Mouse (Mus musculus) megakaryocyte-erythroid progenitor cell, adult 5-6 weeks (primary cell): ENCODE measurements at regions not wholly inside any gene's neighbourhood (a gene's known extent, or its start where the extent isn't known, plus 50 kb on each side); places are given as distances from the start of the nearest gene placed in this dataset.

Experiments used
- ATAC-seq: replicated peaks from 2 replicates; pipeline ENCODE4 v1.8.0; 2016; ENCODE audit warnings: mild to moderate bottlenecking, inconsistent platforms; ENCODE audit not compliant: severe bottlenecking, poor library complexity, low FRiP score, low TSS enrichment

DNA sequence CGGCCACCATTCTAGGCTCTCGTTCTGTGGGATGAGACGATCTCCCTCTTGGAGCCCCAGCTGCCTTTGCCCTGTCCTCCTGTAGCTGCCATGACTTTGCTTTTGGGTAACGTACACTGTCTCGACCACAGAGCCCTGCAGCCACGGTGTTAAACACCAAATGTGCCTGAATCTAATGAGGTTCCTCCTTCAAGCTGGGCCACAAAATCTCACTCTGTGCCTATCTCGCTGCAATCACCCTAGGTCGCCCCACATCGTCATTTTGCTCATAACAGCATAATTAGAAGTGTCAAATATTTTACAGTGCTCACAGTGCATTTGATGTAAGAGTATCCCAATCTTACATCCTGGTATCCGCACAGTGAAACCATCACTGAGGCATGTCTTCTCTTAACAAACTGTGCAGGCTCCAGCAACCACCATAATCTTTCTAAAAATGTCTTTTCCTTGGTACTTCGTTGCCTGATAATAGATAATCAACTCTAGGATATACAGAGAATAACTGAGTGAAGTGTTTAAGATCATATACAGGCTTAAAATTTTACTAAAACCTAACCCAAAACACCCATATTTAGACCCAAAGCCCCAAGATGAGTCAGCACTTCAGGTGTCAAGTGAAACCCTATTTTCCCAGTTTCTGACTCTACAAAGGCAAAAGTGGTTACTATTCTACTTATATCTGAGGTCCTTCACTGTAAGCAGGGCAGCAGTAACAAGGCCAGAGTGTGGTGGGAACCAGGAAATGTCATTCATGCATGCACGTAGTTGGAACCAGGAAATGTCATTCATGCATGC lies 219.8 kb upstream of the Hs6st1 start:
- ATAC-seq, result no peak

DNA sequence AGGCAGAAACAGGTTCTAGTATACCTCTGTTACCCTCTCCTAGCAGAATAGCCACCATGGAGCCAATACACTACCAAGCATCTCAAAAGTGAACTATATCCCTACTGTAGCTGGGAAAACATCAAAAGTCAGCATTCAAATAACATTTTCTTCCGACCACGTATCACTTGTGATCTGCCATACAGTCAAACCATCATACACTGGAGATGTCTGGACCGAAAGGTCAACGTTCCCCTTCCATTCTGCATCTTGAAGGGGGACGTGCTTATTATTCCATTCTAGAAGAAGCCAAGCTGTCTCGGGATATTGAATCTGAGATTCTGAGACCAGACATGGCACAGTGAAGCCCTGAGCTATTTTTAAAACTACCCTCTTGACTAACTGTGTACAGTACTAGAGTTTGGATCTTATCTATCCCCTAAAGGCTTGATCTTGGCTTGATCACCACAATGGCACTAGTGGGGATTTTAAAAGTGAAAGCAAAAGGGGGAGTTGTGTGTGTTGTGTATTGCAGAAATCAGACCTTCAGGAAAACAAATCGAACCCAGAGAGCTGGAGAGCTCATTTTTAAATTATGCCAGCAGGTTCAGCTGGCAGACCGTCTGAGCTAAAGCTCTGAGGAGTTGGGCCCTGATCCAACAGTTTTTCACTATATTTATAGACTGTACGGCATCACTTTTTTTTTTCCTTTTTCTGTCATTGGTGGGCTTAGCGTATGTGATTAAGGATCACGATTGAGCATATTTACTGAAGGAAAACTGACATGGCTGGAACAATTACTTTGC lies 218.6 kb upstream of the Hs6st1 start:
- no peak for ATAC-seq

DNA sequence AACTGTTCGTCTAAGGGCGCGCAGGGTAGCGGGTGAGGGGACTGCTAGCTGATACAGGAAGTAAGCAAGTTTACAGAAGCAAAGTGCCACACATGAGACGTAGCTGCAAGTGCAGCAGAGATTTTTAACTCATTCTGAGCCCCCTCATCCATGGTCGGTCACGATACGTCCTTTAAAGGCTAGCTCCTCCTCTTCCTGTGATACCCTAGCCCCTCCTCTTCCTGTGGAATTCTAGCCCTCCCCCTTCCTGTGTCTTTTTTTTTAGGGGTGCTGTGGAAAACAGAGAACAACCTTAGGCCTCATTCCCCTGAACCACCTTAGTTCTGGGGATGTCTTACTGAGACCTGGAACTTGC lies 218.0 kb upstream of the Hs6st1 start:
- no peak for ATAC-seq

DNA sequence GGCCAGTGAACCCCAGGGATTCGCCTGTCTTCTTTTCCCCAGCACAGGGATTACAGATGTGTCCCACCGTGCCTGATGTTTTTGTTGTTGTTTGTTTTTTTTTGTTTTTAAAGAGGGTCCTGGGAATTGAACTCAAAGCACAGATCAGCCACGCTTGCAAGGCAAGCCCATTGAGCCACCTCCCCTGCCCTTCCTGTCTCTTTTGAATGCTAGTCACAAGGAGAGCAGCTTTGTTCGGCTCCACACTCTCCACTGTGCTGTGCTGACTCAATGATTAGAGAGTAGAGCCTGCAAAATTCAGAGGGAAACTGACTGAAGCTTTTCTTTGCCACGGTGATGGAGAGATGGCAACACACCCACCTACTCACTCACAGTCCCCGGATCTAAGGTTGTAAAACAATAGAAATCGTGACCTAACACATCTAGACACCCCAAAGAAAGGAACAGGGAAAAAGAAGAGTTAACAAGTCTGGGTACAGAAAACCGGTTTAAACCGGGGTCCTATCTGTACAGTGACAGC lies 217.6 kb upstream of the Hs6st1 start:
- no peak for ATAC-seq

DNA sequence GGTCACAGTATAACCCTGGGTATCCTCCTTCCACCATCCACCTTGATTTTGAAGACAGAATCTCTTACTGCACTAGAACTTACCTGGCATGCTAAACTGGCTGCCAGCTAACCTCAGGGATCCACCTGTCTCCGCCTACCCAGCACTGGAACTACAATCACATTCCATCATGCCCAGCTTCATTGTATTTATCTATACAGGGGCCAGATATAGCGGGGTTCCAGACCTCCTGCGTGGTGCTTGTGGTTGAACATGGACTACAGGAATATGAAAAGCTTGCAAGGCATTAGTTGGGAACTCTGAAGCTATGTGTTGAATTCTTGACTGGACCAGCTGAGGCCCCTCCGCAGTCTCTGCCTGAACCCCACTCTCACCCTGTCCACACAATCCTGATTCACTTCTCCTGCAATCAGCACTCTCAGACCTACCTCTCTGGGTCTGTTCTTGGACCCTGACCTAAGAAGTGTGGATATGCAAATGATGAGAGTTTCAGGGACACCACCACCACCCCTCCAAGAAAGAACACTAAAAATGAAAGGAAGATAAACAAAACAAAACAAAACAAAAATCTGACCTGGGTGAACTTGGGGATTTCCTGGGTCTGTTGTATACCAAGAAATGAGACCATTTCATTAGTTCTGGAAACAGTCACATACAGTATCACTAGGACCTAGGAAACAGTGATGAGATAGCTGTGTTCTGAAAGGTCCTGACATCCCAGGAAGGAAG lies 216.4 kb upstream of the Hs6st1 start:
- ATAC-seq, result no peak

DNA sequence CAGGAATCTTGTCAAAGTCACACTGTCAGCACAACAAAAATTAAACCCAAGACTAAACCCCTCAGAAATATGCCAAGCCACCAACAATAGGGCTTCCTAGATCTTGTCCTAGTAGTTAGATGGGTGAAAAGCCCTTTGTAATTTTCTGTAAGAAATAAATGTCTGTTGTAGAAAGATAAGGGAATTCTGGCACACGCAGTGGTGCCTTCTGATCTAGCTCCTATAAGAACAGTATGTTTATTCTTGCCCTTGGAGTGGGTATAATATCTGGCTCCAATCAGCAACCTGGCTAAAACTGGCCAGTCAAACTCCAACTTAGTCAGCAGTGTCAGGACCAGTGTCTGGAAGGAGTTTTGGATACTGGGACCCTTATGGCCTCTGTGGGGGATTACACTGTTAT lies 215.2 kb upstream of the Hs6st1 start:
- peak; percentile 85 for ATAC-seq

GRCm38 (mm10) chr1:35855650-35856049 lies 212.6 kb upstream of the Hs6st1 start:
- no peak for ATAC-seq

GRCm38 (mm10) chr1:35858342-35858741 lies 209.9 kb upstream of the Hs6st1 start:
- no peak for ATAC-seq

DNA sequence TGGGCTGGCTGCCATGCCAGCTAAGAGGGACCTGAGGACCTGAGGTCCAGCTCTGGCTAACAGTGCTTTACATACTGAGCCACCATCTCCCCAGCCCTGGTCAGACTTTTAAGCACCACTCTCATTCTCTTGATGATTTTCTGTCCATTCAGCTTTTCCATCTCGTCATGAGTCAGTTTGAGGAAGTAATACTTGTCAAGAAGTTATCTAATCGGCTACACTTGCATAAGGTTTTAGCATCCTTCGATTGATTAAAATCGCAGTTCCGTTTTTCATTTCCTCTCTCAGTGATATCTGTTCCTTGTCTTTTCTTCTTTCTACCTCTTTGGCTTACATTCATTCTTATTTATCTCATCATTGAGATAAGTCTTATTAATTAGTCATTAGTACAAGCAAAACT lies 207.4 kb upstream of the Hs6st1 start:
- ATAC-seq, result 0 out of 2 replicates have a peak, but pooled peaks have one; percentile 26

DNA sequence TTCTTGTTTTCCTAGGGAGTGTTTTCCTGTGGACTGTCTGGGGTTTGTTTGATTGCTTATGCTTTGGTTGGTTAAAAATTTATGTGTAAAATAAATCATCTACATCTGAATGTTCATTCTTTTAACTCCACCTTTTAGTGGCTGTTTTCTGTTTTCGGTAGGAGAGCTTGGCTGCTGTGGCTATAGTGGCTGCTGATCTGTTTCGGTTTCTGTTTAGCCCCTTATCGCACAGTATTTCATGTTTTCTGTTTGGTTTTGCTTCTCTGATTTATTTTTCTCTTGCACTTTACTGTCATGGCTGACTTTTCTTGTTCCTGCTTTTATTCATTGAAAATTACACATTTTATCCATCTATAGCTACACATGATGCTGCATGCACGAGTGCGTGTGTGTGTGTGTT lies 206.0 kb upstream of the Hs6st1 start:
- ATAC-seq, result no peak

DNA sequence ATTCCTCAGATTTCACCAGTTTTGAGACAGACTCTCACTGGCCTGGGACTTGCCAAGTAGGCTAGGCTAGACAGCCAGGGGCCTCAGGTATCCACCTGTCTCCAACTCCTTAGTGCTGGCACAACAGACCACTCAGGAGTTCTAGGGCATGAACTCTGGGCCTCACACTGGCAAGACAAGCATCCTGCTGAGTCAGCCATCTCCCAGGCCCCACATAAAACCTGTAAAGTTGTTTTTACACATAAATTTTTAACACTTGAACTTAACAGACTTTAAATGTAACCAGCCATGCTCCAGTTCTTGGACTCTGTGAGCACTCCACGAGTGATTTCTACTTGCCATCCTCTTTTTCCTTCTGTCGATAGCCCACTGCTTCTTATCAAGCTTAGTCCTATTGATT lies 205.5 kb upstream of the Hs6st1 start:
- ATAC-seq, result no peak

GRCm38 (mm10) chr1:35864246-35864645 lies 204.0 kb upstream of the Hs6st1 start:
- no peak for ATAC-seq

DNA sequence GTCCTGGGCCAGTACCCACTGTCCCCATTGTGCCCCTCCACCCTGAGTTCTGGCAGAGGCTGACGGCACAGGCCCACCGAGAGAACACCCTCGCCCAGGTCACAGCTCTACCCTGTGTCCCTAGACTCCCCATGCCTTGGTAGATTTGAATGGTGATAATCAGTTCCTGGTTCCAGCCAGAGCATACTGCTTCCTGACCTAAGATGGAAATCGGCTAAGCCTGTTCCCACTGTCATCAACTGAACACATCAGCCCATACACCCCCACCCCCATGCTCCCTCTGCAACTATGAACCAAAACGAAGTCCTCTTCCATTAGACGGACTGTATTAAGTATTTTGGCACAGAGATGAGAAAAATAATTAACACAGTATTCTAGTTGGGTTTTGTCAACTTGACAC lies 202.9 kb upstream of the Hs6st1 start:
- no peak for ATAC-seq

DNA sequence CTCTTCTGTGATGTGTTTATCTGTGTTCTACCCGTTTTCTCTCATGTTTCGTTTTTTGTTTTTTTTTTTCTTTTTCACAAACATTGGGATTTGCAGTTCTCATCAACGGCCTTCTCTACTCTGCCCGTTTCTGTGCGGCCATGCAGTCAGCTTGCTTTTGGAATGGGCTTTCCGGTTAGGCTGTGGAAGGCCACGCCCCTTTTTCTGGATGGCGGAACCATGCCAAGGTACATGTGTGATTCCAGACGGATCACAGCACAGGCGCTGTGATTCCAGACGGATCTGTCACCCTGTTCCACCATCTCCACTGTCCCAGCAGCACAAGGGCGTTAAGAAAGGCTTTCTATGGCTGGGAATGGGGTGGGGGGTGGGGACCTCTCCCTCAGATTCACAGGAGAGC lies 201.6 kb upstream of the Hs6st1 start:
- no peak for ATAC-seq

- ATAC-seq, result peak; percentile 90
Measured at GRCm38 (mm10) chr1:35869381-35870143, 198.6 kb upstream of the Hs6st1 start.

GRCm38 (mm10) chr1:35870144-35870827 lies 197.9 kb upstream of the Hs6st1 start:
- ATAC-seq, result peak; percentile 62

GRCm38 (mm10) chr1:35873038-35873437 lies 195.2 kb upstream of the Hs6st1 start:
- ATAC-seq, result no peak

GRCm38 (mm10) chr1:35875210-35875811 lies 192.9 kb upstream of the Hs6st1 start:
- peak; percentile 23; the same call in 1 of the 2 replicates for ATAC-seq
